In the genomic region with DNA sequence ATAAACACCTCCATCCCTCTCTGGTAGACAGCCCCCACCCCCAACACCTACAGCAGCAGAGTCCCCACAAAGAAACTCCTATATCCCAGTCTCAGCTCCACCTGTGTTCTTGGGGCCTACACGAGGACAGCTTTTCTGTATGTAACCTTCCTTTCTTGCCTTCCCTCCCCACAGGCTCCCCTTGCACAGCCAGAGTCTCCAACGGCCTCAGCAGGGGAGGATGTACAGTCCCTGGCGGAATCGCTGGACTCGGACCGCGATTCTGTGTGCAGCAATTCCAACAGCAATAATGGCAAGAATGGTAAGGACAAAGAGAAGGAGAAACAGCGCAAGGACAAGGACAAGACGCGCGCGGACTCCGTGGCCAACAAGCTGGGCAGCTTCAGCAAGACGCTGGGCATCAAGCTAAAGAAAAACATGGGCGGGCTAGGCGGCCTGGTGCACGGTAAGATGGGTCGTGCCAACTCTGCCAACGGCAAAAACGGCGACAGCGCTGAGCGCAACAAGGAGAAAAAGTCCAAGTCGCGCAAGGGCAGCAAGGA, we compare ENCODE assay signal across 9 mouse cellular contexts.
DNase-seq lines count a peak whose midpoint lies in the region; ATAC-seq and TF ChIP-seq lines count a peak whose summit lies in the region.
"Had no signal": no experiment of that assay in that cellular context is flagged by ENCODE, and none has a peak within 500 bp of the region (broad histone marks: within the 10 kb centered on the region; RNA-seq: fewer than 3 reads in every experiment).

No protein-coding gene starts in this region.

- H3K4me1 ChIP-seq in liver, embryonic 11.5 days (replicated peaks; ENCODE audit: control insufficient read depth, insufficient read depth, low read length), result no peaks in the 10 kb centered on the region
- no peaks in the 10 kb centered on the region for H3K4me1 ChIP-seq in embryonic fibroblast, embryonic 13.5 days (ENCODE audit: control insufficient read depth, insufficient read depth, low read length)
- peaks cover 48% of the 10 kb centered on the region for H3K4me1 ChIP-seq in hindbrain, embryonic 13.5 days (replicated peaks)

- TF ChIP-seq CTCF in embryonic fibroblast, embryonic 13.5 days (IDR thresholded peaks at IDR 0.05; ENCODE audit: borderline replicate concordance, insufficient read depth, low read length), result no peak

- H3K36me3 ChIP-seq in liver, embryonic 11.5 days (ENCODE audit: control insufficient read depth, insufficient read depth, low read length), result no peaks in the 10 kb centered on the region
- no peaks in the 10 kb centered on the region for H3K36me3 ChIP-seq in hindbrain, embryonic 13.5 days

- peak overlapping the region; percentile 59; the same call in 1 of the 2 replicates for H3K4me2 ChIP-seq in liver, embryonic 11.5 days
- peak overlapping the region; percentile 77 for H3K4me2 ChIP-seq in hindbrain, embryonic 13.5 days

- no peak overlapping the region for H3K27ac ChIP-seq in liver, embryonic 11.5 days (ENCODE audit: low read depth, low read length)
- no peak overlapping the region for H3K27ac ChIP-seq in embryonic fibroblast, embryonic 13.5 days (ENCODE audit: insufficient read depth, low read length)
- no peak overlapping the region for H3K27ac ChIP-seq in hindbrain, embryonic 13.5 days

- no peak overlapping the region for H3K9ac ChIP-seq in liver, embryonic 11.5 days (ENCODE audit: low read depth, low read length)
- H3K9ac ChIP-seq in hindbrain, embryonic 13.5 days, result peak overlapping the region; percentile 71

- DNase-seq in liver, embryonic 11.5 days (ENCODE audit: low spot score), result no peak
- DNase-seq in liver, result no peak
- peak; percentile 35 for DNase-seq in neural tube, embryonic 10.5 days (ENCODE audit: extremely low spot score, low spot score)
- no peak for DNase-seq in urinary bladder, postnatal 25 days (ENCODE audit: low spot score)
- no peak for DNase-seq in embryo, embryonic 10 days (ENCODE audit: low spot score)
- DNase-seq in gastrocnemius, adult 8-10 months (ENCODE audit: low spot score in 2 of 2), result no peak

- 12% methylated on average over 25 of the region's 25 CpGs for WGBS in liver, embryonic 11.5 days
- 6% methylated on average over 25 of the region's 25 CpGs for WGBS in hindbrain, embryonic 13.5 days

- no peaks in the 10 kb centered on the region for H3K9me3 ChIP-seq in liver, embryonic 11.5 days (ENCODE audit: control insufficient read depth, low read length)
- no peaks in the 10 kb centered on the region; the same call in 1 of the 2 replicates for H3K9me3 ChIP-seq in hindbrain, embryonic 13.5 days

- TF ChIP-seq POLR2A in embryonic fibroblast, embryonic 13.5 days (IDR thresholded peaks at IDR 0.05; ENCODE audit: low read depth, low read length), result no peak

- no peak for ATAC-seq in liver, embryonic 11.5 days (replicated peaks; ENCODE audit: low FRiP score)
- no peak for ATAC-seq in hindbrain, embryonic 13.5 days (ENCODE audit: low FRiP score)

- peak overlapping the region; percentile 44; the same call in 1 of the 2 replicates for H3K4me3 ChIP-seq in liver, embryonic 11.5 days (ENCODE audit: low read depth, low read length)
- peak overlapping the region; percentile 20; the same call in 1 of the 2 replicates for H3K4me3 ChIP-seq in embryonic fibroblast, embryonic 13.5 days (ENCODE audit: insufficient read depth, low read length)
- peak overlapping the region; percentile 51 for H3K4me3 ChIP-seq in hindbrain, embryonic 13.5 days
- H3K4me3 ChIP-seq: erythroblast, embryonic 14.5 days had no signal

- peaks cover 75% of the 10 kb centered on the region for H3K27me3 ChIP-seq in liver, embryonic 11.5 days (replicated peaks; ENCODE audit: control insufficient read depth, insufficient read depth, low read length)
- peaks cover 79% of the 10 kb centered on the region for H3K27me3 ChIP-seq in hindbrain, embryonic 13.5 days
